Mouse (Mus musculus) frontal cortex, adult 2 months (tissue): Measurements from ENCODE around the gene Sec14l1. TPM values are rescaled to one million over a fixed set of nuclear protein-coding genes. Genes with fewer than 3 reads are reported as not detected.

Source experiments
- DNase-seq, 2 experiments: peaks; one replicate each; pipeline ENCODE4 v3.0.0; 2022; ENCODE audit warnings: low spot score in 1 of 2; ENCODE audit errors: extremely low spot score in 1 of 2
- polyA plus RNA-seq: library from polyadenylated mRNA; depleted of rRNA; stranded (reverse); fragments of >200 nt; gene quantifications from 2 replicates; pipeline ENCODE4 v1.2.3, GENCODE M21; 2012

Gene Sec14l1
- polyA plus RNA-seq, 1 experiment, result 214 TPM

GRCm38 (mm10) chr11:117087036-117087799 lies 27.8 kb upstream of the Sec14l1 start:
- DNase-seq, result no peak

- no peak for DNase-seq
Observed at GRCm38 (mm10) chr11:117088271-117088991, 26.5 kb upstream of the Sec14l1 start.

DNA sequence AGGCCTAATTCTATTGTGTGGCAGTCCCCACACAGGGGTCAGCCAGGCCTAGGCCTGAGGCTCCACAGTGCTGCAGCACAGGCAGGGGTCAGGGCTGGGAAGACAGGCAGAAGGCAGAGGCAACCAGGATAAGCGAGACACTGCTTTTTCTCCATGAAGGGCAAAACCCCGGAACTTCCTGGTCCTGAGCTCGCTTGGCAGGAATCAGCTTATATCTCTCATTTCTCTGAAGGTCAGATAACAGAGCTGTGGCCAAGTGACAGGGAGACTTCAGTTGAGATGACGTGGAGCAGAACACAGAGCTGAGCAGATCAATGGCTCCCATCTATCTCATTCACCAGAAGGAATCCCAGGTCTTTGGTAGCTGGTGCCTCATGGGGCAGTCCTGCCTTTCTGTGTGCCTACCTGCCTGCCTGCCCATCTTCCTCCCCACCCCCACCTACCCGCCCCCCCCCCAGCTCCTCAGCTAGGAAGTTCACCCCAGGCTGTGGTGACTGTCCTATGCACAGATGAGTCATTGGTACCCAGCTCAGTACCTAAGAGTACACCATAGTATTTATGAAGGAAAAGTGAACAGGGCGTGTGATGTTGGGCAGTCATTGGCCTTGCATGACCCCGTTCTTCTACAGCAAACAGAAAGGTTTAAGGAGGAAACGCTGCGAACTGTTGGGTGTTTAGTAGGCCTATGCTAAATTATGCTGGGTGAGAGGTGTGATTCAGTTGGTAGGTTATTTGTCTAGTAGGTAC lies 25.1 kb upstream of the Sec14l1 start:
- DNase-seq, result no peak

GRCm38 (mm10) chr11:117091406-117091805 lies 23.6 kb upstream of the Sec14l1 start:
- no peak for DNase-seq

DNA sequence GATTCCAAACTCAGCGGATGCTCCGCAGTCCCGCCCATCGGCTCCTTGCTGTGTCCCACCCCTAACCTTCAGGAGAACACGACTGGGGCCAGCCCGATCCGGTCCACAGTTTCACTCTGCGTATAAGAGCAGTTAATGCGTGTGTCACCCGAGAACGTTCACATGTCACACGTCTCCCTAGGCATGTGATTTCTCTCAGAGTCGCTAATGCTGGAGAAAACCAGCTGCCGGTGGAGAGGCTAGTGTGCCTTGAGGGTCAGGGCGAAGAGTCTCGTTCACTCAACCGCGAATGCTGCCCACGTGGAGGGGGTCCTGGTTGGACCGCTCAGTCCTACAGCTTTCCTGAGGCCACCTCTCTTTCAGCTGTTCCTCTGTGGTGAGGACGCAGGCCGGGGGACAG lies 23.1 kb upstream of the Sec14l1 start:
- DNase-seq, result no peak

DNA sequence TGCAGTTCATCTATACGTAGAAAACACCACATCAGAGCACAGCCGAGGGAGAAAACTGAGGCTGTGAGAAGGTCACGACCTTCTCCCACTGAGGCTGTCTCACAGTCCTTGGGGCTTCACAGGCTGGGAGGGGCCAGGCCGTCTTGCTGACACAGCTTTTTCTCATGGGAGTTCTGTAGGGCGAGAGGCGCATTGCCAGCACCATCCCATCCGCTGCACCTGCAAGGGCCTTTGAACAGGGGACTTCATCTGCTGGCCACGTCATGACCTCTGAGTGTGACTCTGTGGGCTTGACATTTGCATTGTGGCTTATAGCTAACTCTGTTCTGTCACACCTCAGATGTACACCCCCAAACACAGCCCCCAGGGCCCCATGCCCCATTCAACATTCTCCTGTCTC lies 22.3 kb upstream of the Sec14l1 start:
- no peak for DNase-seq

GRCm38 (mm10) chr11:117093900-117094552 lies 20.9 kb upstream of the Sec14l1 start:
- no peak for DNase-seq

GRCm38 (mm10) chr11:117094646-117095045 lies 20.3 kb upstream of the Sec14l1 start:
- DNase-seq, result no peak

GRCm38 (mm10) chr11:117097021-117097420 lies 17.9 kb upstream of the Sec14l1 start:
- DNase-seq, result no peak

GRCm38 (mm10) chr11:117098155-117098554 lies 16.8 kb upstream of the Sec14l1 start:
- no peak for DNase-seq

DNA sequence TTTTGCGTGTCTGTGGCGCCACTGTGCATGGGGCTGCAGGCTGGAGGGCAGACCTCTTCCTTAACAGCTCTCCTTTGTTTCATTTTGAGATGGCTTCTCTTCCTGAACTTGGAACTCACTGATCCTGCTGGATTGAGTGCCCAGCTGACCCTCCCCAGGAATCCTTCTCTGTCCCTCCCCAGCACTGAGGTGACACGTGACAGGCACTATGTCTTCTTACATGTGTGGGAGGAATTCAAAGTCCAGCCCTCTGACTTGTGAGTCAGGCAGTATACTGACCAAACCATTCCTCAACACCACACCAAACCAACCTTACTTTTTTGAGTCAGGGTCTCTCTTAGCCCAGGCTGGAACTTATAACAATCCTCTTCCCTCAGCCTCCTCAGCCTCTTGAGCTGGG lies 16.2 kb upstream of the Sec14l1 start:
- DNase-seq, result no peak

GRCm38 (mm10) chr11:117099372-117099771 lies 15.6 kb upstream of the Sec14l1 start:
- no peak for DNase-seq

GRCm38 (mm10) chr11:117101351-117101921 lies 13.5 kb upstream of the Sec14l1 start:
- no peak for DNase-seq

GRCm38 (mm10) chr11:117101925-117102717 lies 12.8 kb upstream of the Sec14l1 start:
- peak in 1 of 2 experiments; percentile 77 for DNase-seq

GRCm38 (mm10) chr11:117103523-117103922 lies 11.4 kb upstream of the Sec14l1 start:
- no peak for DNase-seq

- DNase-seq, result peak in 1 of 2 experiments; percentile 76
Observed at GRCm38 (mm10) chr11:117104044-117104757, 10.8 kb upstream of the Sec14l1 start.

- no peak for DNase-seq
Observed at GRCm38 (mm10) chr11:117105315-117105714, 9.7 kb upstream of the Sec14l1 start.

DNA sequence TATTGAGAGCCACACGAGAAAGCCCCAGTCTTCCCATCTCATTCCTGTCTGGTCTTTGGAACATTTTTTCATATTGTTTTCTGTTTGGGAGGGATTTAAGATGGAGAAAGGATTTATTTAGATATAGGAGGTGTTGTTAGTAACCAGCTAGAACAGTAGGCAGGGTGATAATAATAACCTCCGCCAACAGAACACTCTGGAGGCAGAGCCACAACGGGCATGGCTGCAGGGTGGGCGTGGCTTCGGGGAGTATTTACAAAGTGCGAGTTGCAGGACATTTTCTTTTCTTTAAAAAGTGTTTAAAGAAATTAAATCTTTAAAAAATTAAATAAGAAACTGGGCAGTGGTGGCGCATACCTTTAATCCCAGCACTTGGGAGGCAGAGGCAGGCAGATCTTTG lies 9.1 kb upstream of the Sec14l1 start:
- no peak for DNase-seq
